Mouse (Mus musculus): Measurements from ENCODE around the gene Gtf3c3.

DNA sequence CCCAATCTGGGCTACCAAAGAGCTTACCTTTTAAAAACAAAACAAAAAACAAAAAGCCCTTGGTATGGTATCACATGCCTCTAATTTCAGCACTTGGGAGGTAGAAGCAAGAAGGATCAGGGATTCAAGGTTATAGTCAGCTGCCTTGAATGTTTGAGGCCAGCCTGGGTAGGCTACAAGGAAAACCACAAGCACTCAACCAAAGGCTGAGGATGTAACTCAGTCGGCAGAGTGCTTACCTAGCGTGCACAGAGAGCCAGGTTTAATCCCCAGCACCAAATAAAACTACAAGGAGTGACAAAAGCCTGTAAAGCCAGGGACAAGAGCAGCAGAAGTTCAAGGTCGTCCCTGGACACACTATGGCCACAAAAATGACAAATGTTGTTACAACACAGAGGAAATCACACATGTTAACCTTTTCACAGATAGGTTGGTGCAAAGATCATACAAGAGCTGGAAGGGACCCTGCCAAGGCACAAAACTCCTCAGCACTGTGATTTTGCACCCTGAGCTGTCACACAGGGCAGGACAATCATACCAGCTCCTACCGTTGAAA is 16.5 kb downstream of the Gtf3c3 start:
- TF ChIP-seq CTCF (conservative IDR thresholded peaks at IDR 0.05; ENCODE audit: low read length), result no peak
- no peak for TF ChIP-seq POU5F1 (IDR thresholded peaks at IDR 0.05; ENCODE audit: borderline replicate concordance, low read length)
- TF ChIP-seq NANOG (IDR thresholded peaks at IDR 0.05; ENCODE audit: borderline replicate concordance, low read length), result no peak
